Comparison of ENCODE assay signal across 8 mouse cellular contexts in genomic region chr3:102691802-102692484, GRCm38 (mm10). TPM values are rescaled to one million over a fixed set of nuclear protein-coding genes. Genes with fewer than 3 reads are reported as not detected.
DNase-seq lines count a peak whose midpoint lies in the region; ATAC-seq lines count a peak whose summit lies in the region.

No protein-coding gene starts in this region.

- DNase-seq in NIH3T3 (ENCODE audit: low read depth) = peak; percentile 95
- DNase-seq in cerebellum, adult 18-20 months = peak; percentile 36 to 54
- peak; percentile 82 for DNase-seq in forelimb bud, embryonic 11.5 days (ENCODE audit: low read depth, low spot score)
- peak; percentile 86 for DNase-seq in hindbrain, embryonic 11.5 days (ENCODE audit: low spot score)
- peak; percentile 36 for DNase-seq in layer of hippocampus, adult 9-10 months (ENCODE audit: low spot score)
- peak; percentile 78 for DNase-seq in lung, postnatal 36 days
- peak; percentile 79 to 82 for DNase-seq in right cerebral cortex, postnatal 10 days (ENCODE audit: low spot score in 2 of 2)

- no peak overlapping the region for H3K9ac ChIP-seq in hindbrain, embryonic 11.5 days (ENCODE audit: low read depth, low read length)

- H3K36me3 ChIP-seq in hindbrain, embryonic 11.5 days (ENCODE audit: control insufficient read depth, insufficient read depth, low read length) = no peaks in the 10 kb centered on the region

- no peaks in the 10 kb centered on the region for H3K4me1 ChIP-seq in hindbrain, embryonic 11.5 days (replicated peaks; ENCODE audit: control insufficient read depth, insufficient read depth, low read length)

- 48% methylated on average over 11 of the region's 11 CpGs for whole genome bisulfite sequencing in hindbrain, embryonic 11.5 days

- 0 out of 2 replicates have a peak, but pooled peaks have one; percentile 59 for ATAC-seq in hindbrain, embryonic 11.5 days (ENCODE audit: low FRiP score)
- no peak for ATAC-seq in monocyte, adult 5-6 weeks (replicated peaks; ENCODE audit: insufficient number of reproducible peaks, low FRiP score, low TSS enrichment, poor library complexity, severe bottlenecking)

- H3K27ac ChIP-seq in hindbrain, embryonic 11.5 days (ENCODE audit: low read depth, low read length) = no peak overlapping the region

- no peaks in the 10 kb centered on the region for H3K27me3 ChIP-seq in hindbrain, embryonic 11.5 days (ENCODE audit: control insufficient read depth, insufficient read depth, low read length)

- H3K9me3 ChIP-seq in hindbrain, embryonic 11.5 days (ENCODE audit: control insufficient read depth, low read length) = no peaks in the 10 kb centered on the region

- H3K4me2 ChIP-seq in hindbrain, embryonic 11.5 days (replicated peaks; ENCODE audit: low read depth, low read length) = no peak overlapping the region

- H3K4me3 ChIP-seq in hindbrain, embryonic 11.5 days (ENCODE audit: low read depth, low read length) = no peak overlapping the region

RNA-seq across cellular contexts. Expression of gene Tspan2, which starts 42.4 kb away (rescaled TPM):
- polyA plus RNA-seq in hindbrain, embryonic 11.5 days (2014; fragmentation: Nextera tagmentation; extraction: Ambion mirVana) = 9.5 and 9.7 TPM in 2 replicates
- total RNA-seq in monocyte, adult 5-6 weeks (2017) = 6.2 to 8.1 TPM (median 7.8 TPM) in 3 replicates

Comparison
In these comparisons a context has a peak if more than half of its experiments do, and no peak if none do; other contexts are left out.
1. DNase-seq: peak in every context shown above with its lines; median percentile 95 in NIH3T3; 86 in hindbrain, embryonic 11.5 days; 82 in forelimb bud, embryonic 11.5 days; 80 in right cerebral cortex, postnatal 10 days; 78 in lung, postnatal 36 days; 45 in cerebellum, adult 18-20 months; 36 in layer of hippocampus, adult 9-10 months.